ENCODE assay signal across 8 mouse cellular contexts in genomic region chr1:190169911-190170818, GRCm38 (mm10). TPM values are rescaled to one million over a fixed set of nuclear protein-coding genes. Genes with fewer than 3 reads are reported as not detected.
A peak's percentile ranks its signal among the peaks of the same experiment; 100 is the strongest.
DNase-seq lines count a peak whose midpoint lies in the region; ATAC-seq and TF ChIP-seq lines count a peak whose summit lies in the region.

Gene Prox1, minus strand, starts transcription at chr1:190170714.

- H3K27me3 ChIP-seq in forebrain, postnatal 0 days (ENCODE audit: insufficient read depth, low read length): peaks cover 40% of the 10 kb centered on the region
- H3K27me3 ChIP-seq in liver, embryonic 15.5 days: peaks cover 82% of the 10 kb centered on the region
- 0 out of 2 replicates have a peak, but pooled peaks cover 2% of the 10 kb centered on the region for H3K27me3 ChIP-seq in neural tube, embryonic 14.5 days (ENCODE audit: control insufficient read depth, insufficient read depth, low read length)

- H3K4me2 ChIP-seq in forebrain, postnatal 0 days (ENCODE audit: low read depth): peak within 1 kb of the TSS; percentile 97
- peak within 1 kb of the TSS; percentile 60 for H3K4me2 ChIP-seq in liver, embryonic 15.5 days
- H3K4me2 ChIP-seq in neural tube, embryonic 14.5 days (ENCODE audit: low read depth, low read length): peak within 1 kb of the TSS; percentile 91

- peak within 1 kb of the TSS; percentile 69 for H3K27ac ChIP-seq in forebrain, postnatal 0 days (ENCODE audit: low read depth, low read length)
- peak within 1 kb of the TSS; percentile 76 for H3K27ac ChIP-seq in liver, embryonic 15.5 days (replicated peaks)
- peak within 1 kb of the TSS; percentile 91 for H3K27ac ChIP-seq in neural tube, embryonic 14.5 days (ENCODE audit: low read depth, low read length)

- peak; percentile 95 for ATAC-seq in forebrain, postnatal 0 days
- ATAC-seq in liver, embryonic 15.5 days (ENCODE audit: insufficient read depth): peak; percentile 41
- ATAC-seq in neural tube, embryonic 14.5 days (ENCODE audit: low read depth): peak; percentile 89

- H3K36me3 ChIP-seq in forebrain, postnatal 0 days (ENCODE audit: insufficient read depth): no peaks in the 10 kb centered on the region
- no peaks in the 10 kb centered on the region for H3K36me3 ChIP-seq in liver, embryonic 15.5 days (replicated peaks)
- no peaks in the 10 kb centered on the region for H3K36me3 ChIP-seq in neural tube, embryonic 14.5 days (ENCODE audit: control insufficient read depth, insufficient read depth, low read length)

- no peak for TF ChIP-seq CTCF in forebrain, postnatal 0 days (IDR thresholded peaks at IDR 0.05; ENCODE audit: low read depth)

- peak within 1 kb of the TSS; percentile 51 for H3K9ac ChIP-seq in forebrain, postnatal 0 days
- peak within 1 kb of the TSS; percentile 49; the same call in 1 of the 2 replicates for H3K9ac ChIP-seq in liver, embryonic 15.5 days
- H3K9ac ChIP-seq in neural tube, embryonic 14.5 days (replicated peaks; ENCODE audit: low read depth, low read length): peak within 1 kb of the TSS; percentile 76

- DNase-seq in R1 (ENCODE audit: low read depth, low spot score) (peak; percentile 87), MN1 (ENCODE audit: low spot score) (no peak)
- peak; percentile 87 for DNase-seq in cerebellum, adult 11-12 months
- DNase-seq in forebrain, postnatal 0 days: peak; percentile 89
- DNase-seq in heart, postnatal 4 days: peak; percentile 78
- DNase-seq in layer of hippocampus, adult 18-20 months (ENCODE audit: low spot score in 2 of 2): peak; percentile 67 to 78

- H3K4me1 ChIP-seq in forebrain, postnatal 0 days (ENCODE audit: insufficient read depth): 0 out of 2 replicates have a peak, but pooled peaks cover 5% of the 10 kb centered on the region
- H3K4me1 ChIP-seq in liver, embryonic 15.5 days (replicated peaks): peaks cover 5% of the 10 kb centered on the region
- peaks cover 20% of the 10 kb centered on the region for H3K4me1 ChIP-seq in neural tube, embryonic 14.5 days (ENCODE audit: control insufficient read depth, insufficient read depth, low read length)

- no peaks in the 10 kb centered on the region for H3K9me3 ChIP-seq in forebrain, postnatal 0 days (ENCODE audit: low read length)
- H3K9me3 ChIP-seq in liver, embryonic 15.5 days (replicated peaks): no peaks in the 10 kb centered on the region
- H3K9me3 ChIP-seq in neural tube, embryonic 14.5 days (ENCODE audit: control insufficient read depth, low read length): no peaks in the 10 kb centered on the region

- WGBS in forebrain, postnatal 0 days: 2% methylated on average over 61 of the region's 62 CpGs
- WGBS in liver, embryonic 15.5 days (ENCODE audit: insufficient replicate concordance): under 1% methylated on average over 59 of the region's 62 CpGs
- WGBS in neural tube, embryonic 14.5 days: under 1% methylated on average over 58 of the region's 62 CpGs

- peak within 1 kb of the TSS; percentile 58 for H3K4me3 ChIP-seq in forebrain, postnatal 0 days (ENCODE audit: low read depth, low read length)
- peak within 1 kb of the TSS; percentile 57 for H3K4me3 ChIP-seq in liver, embryonic 15.5 days (replicated peaks)
- H3K4me3 ChIP-seq in neural tube, embryonic 14.5 days (ENCODE audit: low read depth, low read length): peak within 1 kb of the TSS; percentile 69

RNA-seq across cellular contexts. Expression of gene Prox1, which starts in this region (rescaled TPM):
- 13.4 and 24.8 TPM in 2 replicates for total RNA-seq in forebrain, postnatal 0 days (2014; rRNA removed)
- 6.2 and 16.2 TPM in 2 replicates for polyA plus RNA-seq in forebrain, postnatal 0 days (2015; fragmentation: Nextera tagmentation; extraction: Ambion mirVana)
- total RNA-seq in heart, postnatal 4 days (2021): 10 to 100 TPM; 57.6 to 58.0 TPM
- total RNA-seq in layer of hippocampus, adult 18-20 months (2021): 10 to 100 TPM; 77.4 to 83.6 TPM
- 5.2 and 6.1 TPM in 2 replicates for polyA plus RNA-seq in liver, embryonic 15.5 days (2015; fragmentation: Nextera tagmentation; extraction: Ambion mirVana)
- 15.9 and 17.8 TPM in 2 replicates for polyA plus RNA-seq in neural tube, embryonic 14.5 days (2014; fragmentation: Nextera tagmentation; extraction: Ambion mirVana)

Comparison
In these comparisons a context has a peak if more than half of its experiments do, and no peak if none do; other contexts are left out.
1. ATAC-seq: peak in every context shown above with its lines; median percentile 95 in forebrain, postnatal 0 days; 89 in neural tube, embryonic 14.5 days; 41 in liver, embryonic 15.5 days.